Mouse (Mus musculus) c-Kit-positive CD71-positive TER-119-negative erythroid progenitor cells, embryonic 14.5 days (primary cell): ENCODE data around the gene Man1b1.

Experiments
- DNase-seq: peaks from one replicate; pipeline ENCODE4 v3.0.0-alpha.2; 2013; ENCODE audit warnings: low read depth

Man1b1 gene

GRCm38 (mm10) chr2:25364313-25364712 is 32.2 kb downstream of the Man1b1 start:
- DNase-seq: no peak

- no peak for DNase-seq
These were observed 32.6 kb downstream of the Man1b1 start for GRCm38 (mm10) chr2:25364761-25365090.

- no peak for DNase-seq
These were observed 33.1 kb downstream of the Man1b1 start, which contains the start of gene Uap1l1 for GRCm38 (mm10) chr2:25365091-25365761. Gene Uap1l1, minus strand, starts transcription at chr2:25365682.

- peak; percentile 60 for DNase-seq
These were observed 37.9 kb downstream of the Man1b1 start for GRCm38 (mm10) chr2:25369996-25370395.

- peak; percentile 86 for DNase-seq
These were observed 39.9 kb downstream of the Man1b1 start, which contains the start of gene Sapcd2 for GRCm38 (mm10) chr2:25371764-25372643. Gene Sapcd2, plus strand, starts transcription at chr2:25372321.

GRCm38 (mm10) chr2:25372644-25373391 is 40.7 kb downstream of the Man1b1 start:
- peak; percentile 56 for DNase-seq

- DNase-seq: no peak
These were observed 41.3 kb downstream of the Man1b1 start for GRCm38 (mm10) chr2:25373431-25373830.

- no peak for DNase-seq
These were observed 44.5 kb downstream of the Man1b1 start for GRCm38 (mm10) chr2:25376589-25376988.

- DNase-seq: no peak
These were observed 52.4 kb downstream of the Man1b1 start for GRCm38 (mm10) chr2:25384492-25384891.

- DNase-seq: no peak
These were observed 59.1 kb downstream of the Man1b1 start for GRCm38 (mm10) chr2:25391266-25391665.

- DNase-seq: no peak
These were observed 62.4 kb downstream of the Man1b1 start for GRCm38 (mm10) chr2:25394281-25395221.

GRCm38 (mm10) chr2:25395721-25396596 is 63.8 kb downstream of the Man1b1 start, which contains the start of gene Entpd2:
Gene Entpd2, plus strand, starts transcription at chr2:25395874.
- DNase-seq: no peak

GRCm38 (mm10) chr2:25396597-25396983 is 64.5 kb downstream of the Man1b1 start:
- no peak for DNase-seq

- no peak for DNase-seq
These were observed 64.9 kb downstream of the Man1b1 start for GRCm38 (mm10) chr2:25397010-25397409.

- no peak for DNase-seq
These were observed 65.9 kb downstream of the Man1b1 start for GRCm38 (mm10) chr2:25398065-25398464.

GRCm38 (mm10) chr2:25399051-25399450 is 66.9 kb downstream of the Man1b1 start, which contains the start of gene Npdc1:
Gene Npdc1, plus strand, starts transcription at chr2:25399351.
- no peak for DNase-seq

- no peak for DNase-seq
These were observed 68.2 kb downstream of the Man1b1 start for GRCm38 (mm10) chr2:25400291-25400690.

GRCm38 (mm10) chr2:25400764-25401163 is 68.6 kb downstream of the Man1b1 start:
- no peak for DNase-seq
